ENCODE assay signal across 8 mouse cellular contexts in genomic region chr9:108080168-108080567, GRCm38 (mm10). TPM values are rescaled to one million over a fixed set of nuclear protein-coding genes. Genes with fewer than 3 reads are reported as not detected.
A peak's percentile ranks its signal among the peaks of the same experiment; 100 is the strongest.
DNase-seq lines count a peak whose midpoint lies in the region; ATAC-seq and TF ChIP-seq lines count a peak whose summit lies in the region.

Gene Mst1 (plus strand): TSS chr9:108080436.

- H3K27ac ChIP-seq in layer of hippocampus, adult 2 months: peak within 1 kb of the TSS; percentile 95
- peak within 1 kb of the TSS; percentile 91 for H3K27ac ChIP-seq in embryonic facial prominence, embryonic 10.5 days (replicated peaks)
- no peak within 1 kb of the TSS for H3K27ac ChIP-seq in intestine, embryonic 15.5 days
- no peak within 1 kb of the TSS for H3K27ac ChIP-seq in neural tube, embryonic 13.5 days (replicated peaks)

- peak within 1 kb of the TSS; percentile 97 for H3K9ac ChIP-seq in intestine, embryonic 15.5 days
- H3K9ac ChIP-seq in neural tube, embryonic 13.5 days: peak within 1 kb of the TSS; percentile 97

- ATAC-seq in intestine, embryonic 15.5 days: peak; percentile 51; the same call in 1 of the 2 replicates
- no peak for ATAC-seq in neural tube, embryonic 13.5 days (ENCODE audit: low read depth)

- peaks cover 18% of the 10 kb centered on the region for H3K36me3 ChIP-seq in embryonic facial prominence, embryonic 10.5 days (replicated peaks)
- H3K36me3 ChIP-seq in intestine, embryonic 15.5 days: peaks cover 6% of the 10 kb centered on the region; the same call in 1 of the 2 replicates
- peaks cover 25% of the 10 kb centered on the region for H3K36me3 ChIP-seq in neural tube, embryonic 13.5 days

- peak within 1 kb of the TSS; percentile 89 for H3K4me2 ChIP-seq in intestine, embryonic 15.5 days (replicated peaks)
- H3K4me2 ChIP-seq in neural tube, embryonic 13.5 days: peak within 1 kb of the TSS; percentile 83

- 79% methylated on average over 5 of the region's 5 CpGs for WGBS in embryonic facial prominence, embryonic 10.5 days
- WGBS in intestine, embryonic 15.5 days: 80% methylated on average over 5 of the region's 5 CpGs
- WGBS in neural tube, embryonic 13.5 days: 80% methylated on average over 5 of the region's 5 CpGs

- H3K27me3 ChIP-seq in embryonic facial prominence, embryonic 10.5 days (replicated peaks; ENCODE audit: low read depth, poor library complexity, severe bottlenecking): peaks cover 53% of the 10 kb centered on the region
- H3K27me3 ChIP-seq in intestine, embryonic 15.5 days (replicated peaks): peaks cover 26% of the 10 kb centered on the region
- H3K27me3 ChIP-seq in neural tube, embryonic 13.5 days: peaks cover 46% of the 10 kb centered on the region

- peak within 1 kb of the TSS; percentile 86 for H3K4me3 ChIP-seq in layer of hippocampus, adult 2 months
- H3K4me3 ChIP-seq in embryonic facial prominence, embryonic 10.5 days: peak within 1 kb of the TSS; percentile 90
- peak within 1 kb of the TSS; percentile 87 for H3K4me3 ChIP-seq in intestine, embryonic 15.5 days (replicated peaks)
- peak within 1 kb of the TSS; percentile 86 for H3K4me3 ChIP-seq in neural tube, embryonic 13.5 days

- no peaks in the 10 kb centered on the region for H3K9me3 ChIP-seq in embryonic facial prominence, embryonic 10.5 days
- no peaks in the 10 kb centered on the region for H3K9me3 ChIP-seq in intestine, embryonic 15.5 days
- H3K9me3 ChIP-seq in neural tube, embryonic 13.5 days: no peaks in the 10 kb centered on the region

- no peak for TF ChIP-seq CTCF in layer of hippocampus, adult 2 months (conservative IDR thresholded peaks at IDR 0.05)

- DNase-seq in layer of hippocampus, adult 2 months (ENCODE audit: low spot score in 2 of 2): no peak
- no peak for DNase-seq in layer of hippocampus, postnatal 36 days
- no peak for DNase-seq in embryonic facial prominence, embryonic 10.5 days (ENCODE audit: low spot score)
- DNase-seq in embryo, embryonic 9.5 days (ENCODE audit: extremely low spot score): no peak
- no peak for DNase-seq in gastrocnemius, adult 18-20 months (ENCODE audit: low spot score)
- no peak for DNase-seq in cerebellum, postnatal 4 days (ENCODE audit: low spot score in 2 of 2)

- peaks cover 51% of the 10 kb centered on the region for H3K4me1 ChIP-seq in embryonic facial prominence, embryonic 10.5 days
- H3K4me1 ChIP-seq in intestine, embryonic 15.5 days (replicated peaks): peaks cover 21% of the 10 kb centered on the region
- H3K4me1 ChIP-seq in neural tube, embryonic 13.5 days (replicated peaks): peaks cover 26% of the 10 kb centered on the region

RNA-seq across cellular contexts. Expression of gene Mst1, which starts in this region (rescaled TPM):
- not detected for total RNA-seq in layer of hippocampus, adult 2 months (2021)
- total RNA-seq in layer of hippocampus, postnatal 36 days (2021): not detected
- polyA plus RNA-seq in embryonic facial prominence, embryonic 10.5 days (2016; fragmentation: Nextera tagmentation; extraction: Ambion mirVana): 0.43 and 0.69 TPM in 2 replicates
- polyA plus RNA-seq in intestine, embryonic 15.5 days (2015; fragmentation: Nextera tagmentation; extraction: Ambion mirVana): 0.98 and 2.2 TPM in 2 replicates
- 0.18 TPM in 1 of 2 replicates, not detected in the other for polyA plus RNA-seq in neural tube, embryonic 13.5 days (2015; fragmentation: Nextera tagmentation; extraction: Ambion mirVana)
- total RNA-seq in gastrocnemius, adult 18-20 months (2021): not detected

Comparison
In these comparisons a context has a peak if more than half of its experiments do, and no peak if none do; other contexts are left out.
1. H3K27ac ChIP-seq: peak in layer of hippocampus, adult 2 months (single experiment) and embryonic facial prominence, embryonic 10.5 days (single experiment); none in intestine, embryonic 15.5 days (single experiment) and neural tube, embryonic 13.5 days (single experiment).
2. Peak in every context shown above with its lines, with median percentiles within 50 percentile points of each other: H3K4me3 ChIP-seq.